Mouse (Mus musculus) megakaryocyte, embryonic 14.5 days (primary cell): ENCODE data around the gene Psmb8.

ENCODE experiments used
- FLI1 ChIP-seq: IDR thresholded peaks from 2 replicates; pipeline ENCODE4 v1.6.1; 2012; ENCODE audit warnings: low read length, inconsistent platforms, mixed read lengths
- GATA1 ChIP-seq: IDR thresholded peaks from 3 replicates; pipeline ENCODE4 v1.6.1; 2012; ENCODE audit warnings: mixed read lengths, low read length, inconsistent platforms, borderline replicate concordance

GRCm38 (mm10) chr17:34165033-34165730, 32.3 kb upstream of the Psmb8 start:
- TF ChIP-seq FLI1 (peak; percentile 36; the same call in 1 of the 2 replicates), GATA1 (peak; percentile 40; the same call in 1 of the 3 replicates)
